Mouse (Mus musculus): Measurements from ENCODE around the gene Ssbp4.
A peak's percentile ranks its signal among the peaks of the same experiment; 100 is the strongest.

DNA sequence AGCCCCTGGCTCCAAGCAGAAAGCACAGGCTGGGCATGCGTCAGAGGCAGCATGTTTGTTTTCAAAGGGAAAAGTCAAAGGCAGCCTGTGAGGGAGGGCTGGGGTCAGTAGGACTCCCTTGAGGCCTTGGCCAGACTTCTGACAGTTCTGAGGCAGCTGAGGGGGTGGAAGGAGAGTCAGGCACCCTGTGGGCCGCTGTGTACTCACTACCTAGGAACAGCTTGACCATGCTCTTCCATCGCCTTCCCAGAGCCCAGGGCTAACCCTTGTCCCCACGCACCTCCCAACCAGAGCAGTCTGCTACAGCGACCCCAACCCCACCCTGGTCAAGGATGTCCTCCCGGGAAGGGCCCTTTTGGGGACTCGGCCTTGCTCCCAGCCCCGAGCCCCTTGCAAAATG lies 15.5 kb downstream of the Ssbp4 start:
- no peak for TF ChIP-seq CTCF (IDR thresholded peaks at IDR 0.05; ENCODE audit: insufficient read depth, low read length)
- peak; percentile 11; the same call in 1 of the 2 replicates for TF ChIP-seq POLR2A (IDR thresholded peaks at IDR 0.05; ENCODE audit: borderline replicate concordance, extremely low read depth, low read depth, low read length)
